Comparison of ENCODE assay signal across 8 mouse cellular contexts in the genomic region with DNA sequence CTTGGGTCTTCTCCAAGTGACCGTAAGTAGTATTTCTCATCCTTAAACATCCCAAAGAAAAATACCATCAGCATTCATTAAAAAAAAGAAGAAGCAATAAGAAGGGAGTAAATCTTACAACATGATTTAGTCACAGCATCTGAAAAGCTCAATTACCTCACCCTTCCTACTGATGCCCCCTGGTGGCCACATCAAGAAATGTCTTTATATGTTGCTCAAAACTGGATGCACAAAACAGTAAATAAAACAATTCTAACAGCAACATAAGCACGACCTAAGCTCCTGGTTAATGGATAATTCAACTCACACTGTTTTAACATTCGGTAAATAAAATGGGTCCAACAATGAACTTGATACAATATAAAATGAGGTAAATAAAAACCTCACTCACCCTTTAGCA. TPM values are rescaled to one million over a fixed set of nuclear protein-coding genes. Genes with fewer than 3 reads are reported as not detected.
DNase-seq lines count a peak whose midpoint lies in the region; ATAC-seq and TF ChIP-seq lines count a peak whose summit lies in the region.

No protein-coding gene starts in this region.

- H3K9ac ChIP-seq in hindbrain, embryonic 13.5 days: no peak overlapping the region
- no peak overlapping the region for H3K9ac ChIP-seq in lung, postnatal 0 days (replicated peaks; ENCODE audit: low read depth)

- 0 out of 2 replicates have a peak, but pooled peaks have one; percentile 7 for ATAC-seq in hindbrain, embryonic 13.5 days (ENCODE audit: low FRiP score)
- ATAC-seq in lung, postnatal 0 days: no peak

- TF ChIP-seq POLR2A in cerebellum, adult 2 months (IDR thresholded peaks at IDR 0.05; ENCODE audit: borderline replicate concordance, insufficient read depth, low read length): no peak

- TF ChIP-seq CTCF in cerebellum, adult 2 months (IDR thresholded peaks at IDR 0.05; ENCODE audit: borderline replicate concordance, insufficient read depth, low read depth, low read length): 0 out of 2 replicates have a peak, but pooled peaks have one; percentile 34
- peak; percentile 81 for TF ChIP-seq CTCF in lung, postnatal 0 days (IDR thresholded peaks at IDR 0.05)

- no peak for TF ChIP-seq EP300 in lung, postnatal 0 days (IDR thresholded peaks at IDR 0.05)

- H3K27me3 ChIP-seq in cerebellum, adult 2 months (ENCODE audit: control insufficient read depth, insufficient read depth, low read length): no peaks in the 10 kb centered on the region
- H3K27me3 ChIP-seq in hindbrain, embryonic 13.5 days: no peaks in the 10 kb centered on the region
- H3K27me3 ChIP-seq in lung, postnatal 0 days (replicated peaks; ENCODE audit: insufficient read depth, low read length): no peaks in the 10 kb centered on the region

- H3K4me1 ChIP-seq in cerebellum, adult 2 months (ENCODE audit: control insufficient read depth, insufficient read depth, low read length): no peaks in the 10 kb centered on the region
- H3K4me1 ChIP-seq in hindbrain, embryonic 13.5 days (replicated peaks): no peaks in the 10 kb centered on the region
- H3K4me1 ChIP-seq in lung, postnatal 0 days (ENCODE audit: insufficient read depth, low read depth, low read length): no peaks in the 10 kb centered on the region

- 56% methylated on average over 3 of the region's 3 CpGs for WGBS in cerebellum, adult 2 months
- WGBS in hindbrain, embryonic 13.5 days: 68% methylated on average over 3 of the region's 3 CpGs
- WGBS in lung, postnatal 0 days: 64% methylated on average over 3 of the region's 3 CpGs

- H3K4me3 ChIP-seq in cerebellum, adult 2 months (replicated peaks; ENCODE audit: insufficient read depth, low read depth, low read length): no peak overlapping the region
- H3K4me3 ChIP-seq in hindbrain, embryonic 13.5 days: no peak overlapping the region
- no peak overlapping the region for H3K4me3 ChIP-seq in lung, postnatal 0 days (ENCODE audit: low read depth, low read length)

- H3K9me3 ChIP-seq in hindbrain, embryonic 13.5 days: no peaks in the 10 kb centered on the region
- H3K9me3 ChIP-seq in lung, postnatal 0 days (ENCODE audit: low read length): no peaks in the 10 kb centered on the region

- DNase-seq in heart, adult 8-10 months (ENCODE audit: low spot score): peak; percentile 43
- no peak for DNase-seq in heart, adult 11 months
- DNase-seq in urinary bladder, postnatal 25 days (ENCODE audit: low spot score): peak; percentile 29
- no peak for DNase-seq in urinary bladder, adult 2 months (ENCODE audit: low spot score)
- peak; percentile 20 to 28 for DNase-seq in cerebellum, adult 2 months
- DNase-seq in lung, postnatal 0 days (ENCODE audit: low spot score): peak; percentile 80
- DNase-seq in thymus, postnatal 25 days: peak; percentile 37

- H3K27ac ChIP-seq in cerebellum, adult 2 months (ENCODE audit: insufficient read depth, low read length): no peak overlapping the region
- no peak overlapping the region for H3K27ac ChIP-seq in hindbrain, embryonic 13.5 days
- H3K27ac ChIP-seq in lung, postnatal 0 days (ENCODE audit: low read length): no peak overlapping the region

- H3K4me2 ChIP-seq in hindbrain, embryonic 13.5 days: no peak overlapping the region
- no peak overlapping the region for H3K4me2 ChIP-seq in lung, postnatal 0 days (replicated peaks; ENCODE audit: low read depth, low read length)

- H3K36me3 ChIP-seq in hindbrain, embryonic 13.5 days: peaks cover 43% of the 10 kb centered on the region
- H3K36me3 ChIP-seq in lung, postnatal 0 days (ENCODE audit: insufficient read depth, low read length): peaks cover 7% of the 10 kb centered on the region; the same call in 1 of the 2 replicates

RNA-seq across cellular contexts. Expression of gene Maip1, which starts 12.1 kb away (rescaled TPM):
- 10 to 100 TPM in 3 of 4 experiments, 1 to 10 TPM in 1; 10.0 to 11.9 (median 10.9) TPM for total RNA-seq in heart, adult 8-10 months (2022)
- 8.5 and 8.6 TPM in 2 replicates for polyA plus RNA-seq in urinary bladder, adult 2 months (2012; rRNA removed)
- polyA plus RNA-seq in cerebellum, adult 2 months (2012; rRNA removed): 11.5 and 11.9 TPM in 2 replicates
- 16.9 and 18.0 TPM in 2 replicates for polyA plus RNA-seq in hindbrain, embryonic 13.5 days (2015; fragmentation: Nextera tagmentation; extraction: Ambion mirVana)
- 10.9 and 11.9 TPM in 2 replicates for polyA plus RNA-seq in lung, postnatal 0 days (2015; fragmentation: Nextera tagmentation; extraction: Ambion mirVana)

RNA-seq across cellular contexts. Expression of gene Tyw5, which starts 12.8 kb away (rescaled TPM):
- 1 to 10 TPM; 3.3 to 4.8 (median 4.2) TPM for total RNA-seq in heart, adult 8-10 months (2022)
- polyA plus RNA-seq in urinary bladder, adult 2 months (2012; rRNA removed): 26.1 and 30.2 TPM in 2 replicates
- polyA plus RNA-seq in cerebellum, adult 2 months (2012; rRNA removed): 26.5 and 28.1 TPM in 2 replicates
- 21.2 and 24.8 TPM in 2 replicates for polyA plus RNA-seq in hindbrain, embryonic 13.5 days (2015; fragmentation: Nextera tagmentation; extraction: Ambion mirVana)
- 20.5 and 26.9 TPM in 2 replicates for polyA plus RNA-seq in lung, postnatal 0 days (2015; fragmentation: Nextera tagmentation; extraction: Ambion mirVana)

RNA-seq across cellular contexts. Expression of gene 1700066M21Rik, which starts 16.6 kb away (rescaled TPM):
- total RNA-seq in heart, adult 8-10 months (2022): 1 to 10 TPM; 2.3 to 3.3 (median 2.9) TPM
- polyA plus RNA-seq in urinary bladder, adult 2 months (2012; rRNA removed): 4.9 and 5.4 TPM in 2 replicates
- polyA plus RNA-seq in cerebellum, adult 2 months (2012; rRNA removed): 11.6 and 15.3 TPM in 2 replicates
- 14.7 and 17.6 TPM in 2 replicates for polyA plus RNA-seq in hindbrain, embryonic 13.5 days (2015; fragmentation: Nextera tagmentation; extraction: Ambion mirVana)
- 5.3 and 6.3 TPM in 2 replicates for polyA plus RNA-seq in lung, postnatal 0 days (2015; fragmentation: Nextera tagmentation; extraction: Ambion mirVana)

Comparison
In these comparisons a context has a peak if more than half of its experiments do, and no peak if none do; other contexts are left out.
1. DNase-seq: peak in heart, adult 8-10 months (single experiment), urinary bladder, postnatal 25 days (single experiment), cerebellum, adult 2 months (2 of 2), lung, postnatal 0 days (single experiment) and thymus, postnatal 25 days (single experiment); none in heart, adult 11 months (single experiment) and urinary bladder, adult 2 months (single experiment).